Mouse (Mus musculus) kidney, postnatal 0 days (tissue): ENCODE results near the gene Acp7. TPM values are rescaled to one million over a fixed set of nuclear protein-coding genes. Genes with fewer than 3 reads are reported as not detected.

Source experiments
- ATAC-seq: fragments of 200-750 bp; cut with Nextera tagmentation; replicated peaks from 2 replicates; pipeline ENCODE4 v1.8.0; 2017; ENCODE audit warnings: low read depth, moderate number of reproducible peaks, moderate TSS enrichment, moderate library complexity; ENCODE audit not compliant: low FRiP score
- DNase-seq: peaks from one replicate; pipeline ENCODE4 v3.0.0-alpha.2; 2016; ENCODE audit warnings: low spot score
- H3K27ac ChIP-seq: fragments of 300-500 bp; sonication (generic); 2 replicates; pipeline ENCODE4 v1.5.1; 2014; ENCODE audit warnings: mild to moderate bottlenecking
- H3K27me3 ChIP-seq: fragments of 300-500 bp; sonication (generic); 2 replicates; pipeline ENCODE4 v1.6.1; 2014; ENCODE audit warnings: low read length, mixed read lengths; ENCODE audit not compliant: insufficient read depth
- H3K36me3 ChIP-seq: fragments of 300-500 bp; sonication (generic); 2 replicates; pipeline ENCODE4 v1.6.1; 2014; ENCODE audit warnings: low read length, mixed read lengths; ENCODE audit not compliant: insufficient read depth
- H3K4me1 ChIP-seq: fragments of 300-500 bp; sonication (generic); replicated peaks from 2 replicates; pipeline ENCODE4 v1.6.1; 2014; ENCODE audit warnings: antibody characterized with exemption, low read length, mixed read lengths; ENCODE audit not compliant: insufficient read depth
- H3K4me2 ChIP-seq: fragments of 300-500 bp; sonication (generic); 2 replicates; pipeline ENCODE4 v1.6.1; 2014; ENCODE audit warnings: mild to moderate bottlenecking, low read length, moderate library complexity, mixed read lengths
- H3K4me3 ChIP-seq: fragments of 300-500 bp; sonication (generic); replicated peaks from 2 replicates; pipeline ENCODE4 v1.5.1; 2014; ENCODE audit warnings: low read depth, low read length
- H3K9ac ChIP-seq: fragments of 300-500 bp; sonication (generic); 2 replicates; pipeline ENCODE4 v1.6.1; 2014; ENCODE audit warnings: low read depth, low read length
- H3K9me3 ChIP-seq: fragments of 300-500 bp; sonication (generic); replicated peaks from 2 replicates; pipeline ENCODE4 v1.6.1; 2016; ENCODE audit warnings: low read length, inconsistent platforms, mixed read lengths
- CTCF ChIP-seq: IDR thresholded peaks from 2 replicates; pipeline ENCODE4 v1.5.1; 2016; ENCODE audit warnings: antibody characterized with exemption, low read depth, mild to moderate bottlenecking, moderate library complexity
- whole genome bisulfite sequencing: fragments of 180-500 bp; shearing (Covaris S2); extraction: QIAGEN DNeasy Blood & Tissue Kit; methylation state at CpG from one replicate; pipeline ENCODE4 v1.1.7; 2014; 5-methylcytosine and 5-hydroxymethylcytosine counted together
- polyA plus RNA-seq: library from polyadenylated mRNA; unstranded; fragments of >200 nt; fragmentation: Nextera tagmentation; extraction: Ambion mirVana; gene quantifications from 2 replicates; pipeline ENCODE4 v1.2.1, GENCODE M21; 2015

Gene Acp7
- polyA plus RNA-seq, 1 experiment from 2014 or later = not detected

GRCm38 (mm10) chr7:28579826-28580225 is 51.3 kb downstream of the Acp7 start:
- H3K27me3 ChIP-seq = no peaks in the 10 kb centered on the region
- no peak for TF ChIP-seq CTCF
- H3K4me2 ChIP-seq = no peak overlapping the region
- DNase-seq = no peak
- H3K27ac ChIP-seq = peak overlapping the region; percentile 97
- no peak for ATAC-seq
- H3K9ac ChIP-seq = no peak overlapping the region
- H3K9me3 ChIP-seq = no peaks in the 10 kb centered on the region
- 56% methylated on average over 5 of the region's 5 CpGs for WGBS
- peaks cover 70% of the 10 kb centered on the region for H3K4me1 ChIP-seq
- H3K4me3 ChIP-seq = no peak overlapping the region
- H3K36me3 ChIP-seq = no peaks in the 10 kb centered on the region

GRCm38 (mm10) chr7:28578543-28579053 is 52.5 kb downstream of the Acp7 start:
- ATAC-seq = no peak
- H3K36me3 ChIP-seq = no peaks in the 10 kb centered on the region

GRCm38 (mm10) chr7:28577826-28578542 is 53.1 kb downstream of the Acp7 start:
- TF ChIP-seq CTCF = no peak
- peak overlapping the region; percentile 42; the same call in 1 of the 2 replicates for H3K9ac ChIP-seq
- no peaks in the 10 kb centered on the region for H3K27me3 ChIP-seq
- H3K4me2 ChIP-seq = peak overlapping the region; percentile 13
- peaks cover 63% of the 10 kb centered on the region for H3K4me1 ChIP-seq
- no peaks in the 10 kb centered on the region for H3K36me3 ChIP-seq
- peak overlapping the region; percentile 97 for H3K27ac ChIP-seq
- WGBS = 51% methylated on average over 9 of the region's 9 CpGs
- peak; percentile 52 for DNase-seq
- no peak overlapping the region for H3K4me3 ChIP-seq
- H3K9me3 ChIP-seq = no peaks in the 10 kb centered on the region
- ATAC-seq = peak; percentile 84

More at GRCm38 (mm10) chr7:28578543-28579053, 52.5 kb downstream of the Acp7 start:
- H3K9ac ChIP-seq = no peak overlapping the region
- no peak for TF ChIP-seq CTCF
- no peaks in the 10 kb centered on the region for H3K27me3 ChIP-seq
- DNase-seq = no peak
- H3K4me1 ChIP-seq = peaks cover 64% of the 10 kb centered on the region
- peak overlapping the region; percentile 97 for H3K27ac ChIP-seq
- no peak overlapping the region for H3K4me2 ChIP-seq
- H3K9me3 ChIP-seq = no peaks in the 10 kb centered on the region
- 58% methylated on average over 5 of the region's 5 CpGs for WGBS
- no peak overlapping the region for H3K4me3 ChIP-seq

GRCm38 (mm10) chr7:28576271-28576914 is 54.7 kb downstream of the Acp7 start:
- Histone ChIP-seq H3K4me1 (peaks cover 76% of the 10 kb centered on the region), H3K9ac (0 out of 2 replicates have a peak overlapping the region, but pooled peaks have one; percentile 27), H3K4me3 (no peak overlapping the region), H3K9me3 (no peaks in the 10 kb centered on the region), H3K36me3 (no peaks in the 10 kb centered on the region), H3K27me3 (no peaks in the 10 kb centered on the region), H3K4me2 (peak overlapping the region; percentile 23; the same call in 1 of the 2 replicates), H3K27ac (peak overlapping the region; percentile 97)
- whole genome bisulfite sequencing = 56% methylated on average over 5 of the region's 5 CpGs
- no peak for TF ChIP-seq CTCF
- DNase-seq (no peak), ATAC-seq (peak; percentile 51)

GRCm38 (mm10) chr7:28575597-28575996 is 55.5 kb downstream of the Acp7 start:
- Histone ChIP-seq H3K27ac (peak overlapping the region; percentile 97), H3K9ac (no peak overlapping the region), H3K9me3 (no peaks in the 10 kb centered on the region), H3K4me2 (no peak overlapping the region), H3K27me3 (no peaks in the 10 kb centered on the region), H3K4me1 (peaks cover 83% of the 10 kb centered on the region), H3K4me3 (no peak overlapping the region), H3K36me3 (no peaks in the 10 kb centered on the region)
- 0 out of 2 replicates have a peak, but pooled peaks have one; percentile 4 for TF ChIP-seq CTCF
- DNase-seq (no peak), ATAC-seq (no peak)
- 71% methylated on average over 11 of the region's 11 CpGs for WGBS

- Histone ChIP-seq H3K27ac (peak overlapping the region; percentile 91), H3K4me2 (no peak overlapping the region), H3K9me3 (no peaks in the 10 kb centered on the region), H3K36me3 (no peaks in the 10 kb centered on the region), H3K27me3 (no peaks in the 10 kb centered on the region), H3K4me3 (no peak overlapping the region), H3K9ac (no peak overlapping the region), H3K4me1 (peaks cover 63% of the 10 kb centered on the region)
- DNase-seq = no peak
- WGBS = 91% methylated on average over 3 of the region's 3 CpGs
- no peak for TF ChIP-seq CTCF
- ATAC-seq = no peak
Observed at GRCm38 (mm10) chr7:28573236-28573635, 57.9 kb downstream of the Acp7 start.
